Mouse (Mus musculus): Measurements from ENCODE around the gene Faf1.
A peak's percentile ranks its signal among the peaks of the same experiment; 100 is the strongest.

The Faf1 gene

GRCm38 (mm10) chr4:109977148-109978067 lies 301.0 kb downstream of the Faf1 start, which contains the start of gene Dmrta2:
Gene Dmrta2, plus strand, starts transcription at chr4:109978053.
- no peak for TF ChIP-seq NANOG (IDR thresholded peaks at IDR 0.05; ENCODE audit: borderline replicate concordance, low read length)
- TF ChIP-seq CTCF (conservative IDR thresholded peaks at IDR 0.05; ENCODE audit: low read length): no peak
- no peak for TF ChIP-seq POU5F1 (IDR thresholded peaks at IDR 0.05; ENCODE audit: borderline replicate concordance, low read length)
- peak within 1 kb of the TSS; percentile 81 for H3K4me3 ChIP-seq (replicated peaks; ENCODE audit: low read length)
- peaks cover 97% of the 10 kb centered on the region for H3K27me3 ChIP-seq (ENCODE audit: insufficient read depth, low read length)
- H3K4me1 ChIP-seq (replicated peaks; ENCODE audit: low read depth, low read length): peaks cover 56% of the 10 kb centered on the region
- H3K9me3 ChIP-seq (ENCODE audit: low read length): no peaks in the 10 kb centered on the region
- no peaks in the 10 kb centered on the region for H3K36me3 ChIP-seq (ENCODE audit: insufficient read depth, low read length)

GRCm38 (mm10) chr4:109978068-109978857 lies 301.9 kb downstream of the Faf1 start:
- Histone ChIP-seq H3K36me3 (ENCODE audit: insufficient read depth, low read length) (no peaks in the 10 kb centered on the region), H3K27me3 (ENCODE audit: insufficient read depth, low read length) (peaks cover 97% of the 10 kb centered on the region), H3K4me1 (replicated peaks; ENCODE audit: low read depth, low read length) (peaks cover 57% of the 10 kb centered on the region), H3K4me3 (replicated peaks; ENCODE audit: low read length) (peak overlapping the region; percentile 81), H3K9me3 (ENCODE audit: low read length) (no peaks in the 10 kb centered on the region)
- TF ChIP-seq CTCF (conservative IDR thresholded peaks at IDR 0.05; ENCODE audit: low read length): no peak
- no peak for TF ChIP-seq NANOG (IDR thresholded peaks at IDR 0.05; ENCODE audit: borderline replicate concordance, low read length)
- no peak for TF ChIP-seq POU5F1 (IDR thresholded peaks at IDR 0.05; ENCODE audit: borderline replicate concordance, low read length)

- no peaks in the 10 kb centered on the region for H3K9me3 ChIP-seq (ENCODE audit: low read length)
- no peak for TF ChIP-seq POU5F1 (IDR thresholded peaks at IDR 0.05; ENCODE audit: borderline replicate concordance, low read length)
- no peak for TF ChIP-seq CTCF (conservative IDR thresholded peaks at IDR 0.05; ENCODE audit: low read length)
- TF ChIP-seq NANOG (IDR thresholded peaks at IDR 0.05; ENCODE audit: borderline replicate concordance, low read length): no peak
- H3K27me3 ChIP-seq (ENCODE audit: insufficient read depth, low read length): peaks cover 97% of the 10 kb centered on the region
- H3K36me3 ChIP-seq (ENCODE audit: insufficient read depth, low read length): no peaks in the 10 kb centered on the region
- peaks cover 60% of the 10 kb centered on the region for H3K4me1 ChIP-seq (replicated peaks; ENCODE audit: low read depth, low read length)
- H3K4me3 ChIP-seq (replicated peaks; ENCODE audit: low read length): peak overlapping the region; percentile 81
Observed at GRCm38 (mm10) chr4:109978858-109979340, 302.5 kb downstream of the Faf1 start.

GRCm38 (mm10) chr4:109979461-109980320 lies 303.3 kb downstream of the Faf1 start:
- Histone ChIP-seq H3K27me3 (ENCODE audit: insufficient read depth, low read length) (peaks cover 97% of the 10 kb centered on the region), H3K9me3 (ENCODE audit: low read length) (no peaks in the 10 kb centered on the region), H3K36me3 (ENCODE audit: insufficient read depth, low read length) (no peaks in the 10 kb centered on the region), H3K4me1 (replicated peaks; ENCODE audit: low read depth, low read length) (peaks cover 60% of the 10 kb centered on the region), H3K4me3 (replicated peaks; ENCODE audit: low read length) (peak overlapping the region; percentile 75)
- no peak for TF ChIP-seq CTCF (conservative IDR thresholded peaks at IDR 0.05; ENCODE audit: low read length)
- TF ChIP-seq NANOG (IDR thresholded peaks at IDR 0.05; ENCODE audit: borderline replicate concordance, low read length): no peak
- TF ChIP-seq POU5F1 (IDR thresholded peaks at IDR 0.05; ENCODE audit: borderline replicate concordance, low read length): no peak

GRCm38 (mm10) chr4:109980321-109981082 lies 304.1 kb downstream of the Faf1 start:
- TF ChIP-seq NANOG (IDR thresholded peaks at IDR 0.05; ENCODE audit: borderline replicate concordance, low read length) (no peak), POU5F1 (IDR thresholded peaks at IDR 0.05; ENCODE audit: borderline replicate concordance, low read length) (no peak), CTCF (conservative IDR thresholded peaks at IDR 0.05; ENCODE audit: low read length) (no peak)
- H3K9me3 ChIP-seq (ENCODE audit: low read length): no peaks in the 10 kb centered on the region
- peaks cover 60% of the 10 kb centered on the region for H3K4me1 ChIP-seq (replicated peaks; ENCODE audit: low read depth, low read length)
- H3K36me3 ChIP-seq (ENCODE audit: insufficient read depth, low read length): no peaks in the 10 kb centered on the region
- peaks cover 97% of the 10 kb centered on the region for H3K27me3 ChIP-seq (ENCODE audit: insufficient read depth, low read length)
- H3K4me3 ChIP-seq (replicated peaks; ENCODE audit: low read length): peak overlapping the region; percentile 75

GRCm38 (mm10) chr4:109981083-109981870 lies 304.9 kb downstream of the Faf1 start:
- Histone ChIP-seq H3K4me3 (replicated peaks; ENCODE audit: low read length) (peak overlapping the region; percentile 56), H3K36me3 (ENCODE audit: insufficient read depth, low read length) (no peaks in the 10 kb centered on the region), H3K27me3 (ENCODE audit: insufficient read depth, low read length) (peaks cover 97% of the 10 kb centered on the region), H3K9me3 (ENCODE audit: low read length) (no peaks in the 10 kb centered on the region), H3K4me1 (replicated peaks; ENCODE audit: low read depth, low read length) (peaks cover 52% of the 10 kb centered on the region)
- TF ChIP-seq NANOG (IDR thresholded peaks at IDR 0.05; ENCODE audit: borderline replicate concordance, low read length): no peak
- TF ChIP-seq CTCF (conservative IDR thresholded peaks at IDR 0.05; ENCODE audit: low read length): no peak
- no peak for TF ChIP-seq POU5F1 (IDR thresholded peaks at IDR 0.05; ENCODE audit: borderline replicate concordance, low read length)
